Mouse (Mus musculus): ENCODE data around the gene Slc17a3. TPM values are rescaled to one million over a fixed set of nuclear protein-coding genes. Genes with fewer than 3 reads are reported as not detected.

Gene Slc17a3
- 2.9 and 3.4 TPM in 2 replicates for polyA plus RNA-seq (2012; rRNA removed)

GRCm38 (mm10) chr13:23839308-23839707 lies at the start of gene Slc17a3:
TSS of gene Slc17a3 (plus strand) at chr13:23839434.

GRCm38 (mm10) chr13:23806422-23807052 lies 32.7 kb upstream of the Slc17a3 start, which contains the start of gene Slc17a2:
TSS of gene Slc17a2 (plus strand) at chr13:23806993.

GRCm38 (mm10) chr13:23867405-23867804 lies 28.2 kb downstream of the Slc17a3 start, which contains the start of gene Slc17a1:
TSS of gene Slc17a1 (plus strand) at chr13:23867750.

Other genes starting within 250 kb of the Slc17a3 start
- 2.9 and 3.1 TPM in 2 replicates for gene Hist1h2be, start 218.3 kb upstream of the Slc17a3 start, polyA plus RNA-seq (2012; rRNA removed)
- gene Hist1h1e, start 216.9 kb upstream of the Slc17a3 start, polyA plus RNA-seq (2012; rRNA removed): 7.8 and 10.5 TPM in 2 replicates
- 1.2 and 1.3 TPM in 2 replicates for gene Hist1h2ac, start 155.5 kb upstream of the Slc17a3 start, polyA plus RNA-seq (2012; rRNA removed)
- gene Hist1h2bc, start 155.2 kb upstream of the Slc17a3 start, polyA plus RNA-seq (2012; rRNA removed): 75.9 and 78.5 TPM in 2 replicates
- gene Hist1h1t, start 143.6 kb upstream of the Slc17a3 start, polyA plus RNA-seq (2012; rRNA removed): 0.13 TPM in 1 of 2 replicates, not detected in the other
- 5.9 TPM in 2 replicates for gene Hist1h4c, start 141.0 kb upstream of the Slc17a3 start, polyA plus RNA-seq (2012; rRNA removed)
- gene Hfe, start 128.6 kb upstream of the Slc17a3 start, polyA plus RNA-seq (2012; rRNA removed): 2.5 and 4.1 TPM in 2 replicates
- 41.5 and 49.3 TPM in 2 replicates for gene Hist1h1c, start 100.6 kb upstream of the Slc17a3 start, polyA plus RNA-seq (2012; rRNA removed)
- 38.4 and 43.0 TPM in 2 replicates for gene Hist1h3c, start 93.8 kb upstream of the Slc17a3 start, polyA plus RNA-seq (2012; rRNA removed)
- 15.4 and 18.8 TPM in 2 replicates for gene Hist1h2bb, start 92.7 kb upstream of the Slc17a3 start, polyA plus RNA-seq (2012; rRNA removed)
- 38.0 and 42.8 TPM in 2 replicates for gene Hist1h2ab, start 88.3 kb upstream of the Slc17a3 start, polyA plus RNA-seq (2012; rRNA removed)
- gene Hist1h3b, start 87.2 kb upstream of the Slc17a3 start, polyA plus RNA-seq (2012; rRNA removed): 36.3 and 37.0 TPM in 2 replicates
- gene Hist1h4b, start 82.4 kb upstream of the Slc17a3 start, polyA plus RNA-seq (2012; rRNA removed): 20.1 and 25.1 TPM in 2 replicates
- gene Hist1h4a, start 78.2 kb upstream of the Slc17a3 start, polyA plus RNA-seq (2012; rRNA removed): 10.7 and 12.1 TPM in 2 replicates
- 32.0 and 44.7 TPM in 2 replicates for gene Hist1h3a, start 77.0 kb upstream of the Slc17a3 start, polyA plus RNA-seq (2012; rRNA removed)
- gene Hist1h1a, start 75.8 kb upstream of the Slc17a3 start, polyA plus RNA-seq (2012; rRNA removed): 13.8 and 15.6 TPM in 2 replicates
- gene Trim38, start 69.5 kb upstream of the Slc17a3 start, polyA plus RNA-seq (2012; rRNA removed): 0.01 and 0.02 TPM in 2 replicates
- 0.92 and 1.1 TPM in 2 replicates for gene Slc17a2, start 32.4 kb upstream of the Slc17a3 start, polyA plus RNA-seq (2012; rRNA removed)
- gene Slc17a1, start 28.3 kb downstream of the Slc17a3 start, polyA plus RNA-seq (2012; rRNA removed): 0.07 and 0.14 TPM in 2 replicates
- gene Slc17a4, start 75.6 kb downstream of the Slc17a3 start, polyA plus RNA-seq (2012; rRNA removed): 0.03 and 0.05 TPM in 2 replicates
- not detected in 2 replicates for gene Hist1h2ba, start 94.7 kb downstream of the Slc17a3 start, polyA plus RNA-seq (2012; rRNA removed)
- gene Hist1h2aa, start 95.0 kb downstream of the Slc17a3 start, polyA plus RNA-seq (2012; rRNA removed): not detected in 2 replicates
- gene Scgn, start 151.8 kb downstream of the Slc17a3 start, polyA plus RNA-seq (2012; rRNA removed): not detected in 2 replicates

Data from liver, embryonic 14 days (tissue).